Mouse (Mus musculus): Measurements from ENCODE around the gene Gm49320. TPM values are rescaled to one million over a fixed set of nuclear protein-coding genes. Genes with fewer than 3 reads are reported as not detected.

Gm49320 gene
- total RNA-seq (2014; rRNA removed) (not detected in 2 replicates), polyA plus RNA-seq (2015; fragmentation: Nextera tagmentation; extraction: Ambion mirVana) (0.25 and 0.74 TPM in 2 replicates)

GRCm38 (mm10) chr8:4238434-4239192, at the start of gene Gm49320, which contains the start of gene Map2k7:
Gm49320 (plus strand) TSS chr8:4238865.
Map2k7 (plus strand) TSS chr8:4238740.
- TF ChIP-seq CTCF (IDR thresholded peaks at IDR 0.05; ENCODE audit: low read depth): peak; percentile 63
- under 1% methylated on average over 69 of the region's 71 CpGs for WGBS
- Histone ChIP-seq H3K27me3 (ENCODE audit: insufficient read depth, low read length) (no peaks in the 10 kb centered on the region), H3K27ac (peak within 1 kb of the TSS; percentile 91), H3K9ac (replicated peaks; ENCODE audit: low read length) (peak within 1 kb of the TSS; percentile 64), H3K4me3 (ENCODE audit: low read length) (peak within 1 kb of the TSS; percentile 53), H3K36me3 (ENCODE audit: insufficient read depth, low read length) (peaks cover 20% of the 10 kb centered on the region), H3K4me2 (ENCODE audit: low read depth, low read length) (peak within 1 kb of the TSS; percentile 76), H3K9me3 (ENCODE audit: low read length) (no peaks in the 10 kb centered on the region), H3K4me1 (ENCODE audit: insufficient read depth, low read length) (peaks cover 17% of the 10 kb centered on the region)
- peak; percentile 100 for DNase-seq (ENCODE audit: low spot score)
- peak; percentile 96 for ATAC-seq

GRCm38 (mm10) chr8:4189031-4189722, 49.5 kb upstream of the Gm49320 start:
- no peaks in the 10 kb centered on the region; the same call in 1 of the 2 replicates for H3K4me1 ChIP-seq (ENCODE audit: insufficient read depth, low read length)
- DNase-seq (ENCODE audit: low spot score) (no peak), ATAC-seq (no peak)
- no peaks in the 10 kb centered on the region for H3K27me3 ChIP-seq (ENCODE audit: insufficient read depth, low read length)
- H3K9me3 ChIP-seq (ENCODE audit: low read length): no peaks in the 10 kb centered on the region
- no peak overlapping the region for H3K27ac ChIP-seq
- H3K9ac ChIP-seq (replicated peaks; ENCODE audit: low read length): no peak overlapping the region
- TF ChIP-seq CTCF (IDR thresholded peaks at IDR 0.05; ENCODE audit: low read depth): no peak
- 27% methylated on average over 3 of the region's 3 CpGs for WGBS
- no peak overlapping the region for H3K4me2 ChIP-seq (ENCODE audit: low read depth, low read length)
- H3K36me3 ChIP-seq (ENCODE audit: insufficient read depth, low read length): peaks cover 68% of the 10 kb centered on the region
- H3K4me3 ChIP-seq (ENCODE audit: low read length): no peak overlapping the region

DNA sequence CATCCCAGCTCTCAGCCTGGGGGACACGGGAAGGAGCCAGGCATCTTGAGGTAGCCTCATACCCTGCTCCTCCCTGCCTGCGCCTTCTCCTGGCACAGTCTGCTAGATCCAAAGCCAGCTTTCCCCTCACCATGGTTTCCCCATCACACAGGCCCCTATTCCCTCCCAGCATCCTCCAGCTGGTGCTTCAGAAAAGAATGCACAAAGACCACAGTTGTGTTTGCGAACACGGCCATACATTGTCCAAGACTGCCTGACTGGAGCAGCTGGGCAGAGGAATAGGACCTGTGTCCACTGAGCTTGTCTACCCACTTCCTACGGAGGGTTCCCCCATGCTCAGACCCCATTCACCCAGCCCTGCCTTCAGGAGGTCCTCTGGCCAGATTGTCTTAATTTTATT, 46.4 kb upstream of the Gm49320 start:
- Histone ChIP-seq H3K27ac (peak overlapping the region; percentile 85), H3K4me2 (ENCODE audit: low read depth, low read length) (no peak overlapping the region), H3K36me3 (ENCODE audit: insufficient read depth, low read length) (peaks cover 56% of the 10 kb centered on the region), H3K4me3 (ENCODE audit: low read length) (no peak overlapping the region), H3K27me3 (ENCODE audit: insufficient read depth, low read length) (no peaks in the 10 kb centered on the region), H3K9me3 (ENCODE audit: low read length) (no peaks in the 10 kb centered on the region), H3K9ac (replicated peaks; ENCODE audit: low read length) (no peak overlapping the region; the same call in 1 of the 2 replicates), H3K4me1 (ENCODE audit: insufficient read depth, low read length) (no peaks in the 10 kb centered on the region; the same call in 1 of the 2 replicates)
- TF ChIP-seq CTCF (IDR thresholded peaks at IDR 0.05; ENCODE audit: low read depth): no peak
- 33% methylated on average over 5 of the region's 5 CpGs for WGBS
- ATAC-seq (peak; percentile 74), DNase-seq (ENCODE audit: low spot score) (peak; percentile 66)

GRCm38 (mm10) chr8:4192807-4193587, 45.7 kb upstream of the Gm49320 start:
- ATAC-seq: peak; percentile 86
- H3K36me3 ChIP-seq (ENCODE audit: insufficient read depth, low read length): peaks cover 53% of the 10 kb centered on the region
- H3K4me1 ChIP-seq (ENCODE audit: insufficient read depth, low read length): no peaks in the 10 kb centered on the region; the same call in 1 of the 2 replicates
- 4% methylated on average over 18 of the region's 18 CpGs for WGBS
- no peaks in the 10 kb centered on the region for H3K9me3 ChIP-seq (ENCODE audit: low read length)
- H3K4me2 ChIP-seq (ENCODE audit: low read depth, low read length): no peak overlapping the region
- H3K27me3 ChIP-seq (ENCODE audit: insufficient read depth, low read length): no peaks in the 10 kb centered on the region
- H3K9ac ChIP-seq (replicated peaks; ENCODE audit: low read length): no peak overlapping the region
- H3K27ac ChIP-seq: peak overlapping the region; percentile 85
- no peak overlapping the region for H3K4me3 ChIP-seq (ENCODE audit: low read length)
- TF ChIP-seq CTCF (IDR thresholded peaks at IDR 0.05; ENCODE audit: low read depth): peak; percentile 93
- peak; percentile 89 for DNase-seq (ENCODE audit: low spot score)

DNA sequence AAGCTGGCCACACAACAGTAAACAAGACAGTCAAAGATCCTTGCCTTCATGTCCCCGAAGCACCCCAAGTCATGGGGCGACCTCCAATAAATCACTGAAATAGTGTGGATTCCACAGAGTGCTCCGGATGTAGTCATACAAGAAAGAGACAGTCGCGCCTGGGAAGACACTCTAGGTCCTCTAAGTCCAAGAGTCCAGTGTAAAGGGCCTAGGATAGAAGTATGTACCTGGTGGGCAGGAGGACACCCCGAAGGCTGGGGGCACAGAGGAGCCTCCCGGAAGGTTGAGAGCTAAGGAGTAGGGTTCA, 45.1 kb upstream of the Gm49320 start:
- no peak for TF ChIP-seq CTCF (IDR thresholded peaks at IDR 0.05; ENCODE audit: low read depth)
- Histone ChIP-seq H3K27me3 (ENCODE audit: insufficient read depth, low read length) (no peaks in the 10 kb centered on the region), H3K4me2 (ENCODE audit: low read depth, low read length) (no peak overlapping the region), H3K9me3 (ENCODE audit: low read length) (no peaks in the 10 kb centered on the region), H3K36me3 (ENCODE audit: insufficient read depth, low read length) (peaks cover 48% of the 10 kb centered on the region), H3K4me3 (ENCODE audit: low read length) (no peak overlapping the region), H3K4me1 (ENCODE audit: insufficient read depth, low read length) (no peaks in the 10 kb centered on the region; the same call in 1 of the 2 replicates), H3K9ac (replicated peaks; ENCODE audit: low read length) (no peak overlapping the region), H3K27ac (peak overlapping the region; percentile 85)
- 46% methylated on average over 7 of the region's 7 CpGs for WGBS
- ATAC-seq (no peak; the same call in 1 of the 2 replicates), DNase-seq (ENCODE audit: low spot score) (no peak)

DNA sequence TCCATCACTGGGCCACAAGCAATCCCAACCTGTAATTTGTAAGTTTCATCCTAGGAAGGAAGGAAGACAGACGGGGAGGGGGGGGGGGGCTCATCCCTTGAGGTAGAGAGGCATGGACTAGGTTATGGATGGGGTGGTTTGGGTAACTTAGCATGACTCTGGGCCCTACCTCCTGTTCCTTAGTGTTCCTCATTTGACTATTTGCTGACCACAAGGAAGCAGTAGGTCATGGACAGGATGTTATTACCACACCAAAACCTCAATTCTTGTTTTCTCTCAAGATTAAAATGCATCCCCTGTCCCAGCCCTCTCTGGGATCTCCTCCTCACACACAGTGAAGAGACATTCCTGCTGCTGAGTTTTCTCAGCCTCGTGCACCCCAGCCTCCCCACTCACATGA, 37.3 kb upstream of the Gm49320 start:
- H3K36me3 ChIP-seq (ENCODE audit: insufficient read depth, low read length): peaks cover 48% of the 10 kb centered on the region
- ATAC-seq (no peak), DNase-seq (ENCODE audit: low spot score) (no peak)
- no peaks in the 10 kb centered on the region for H3K27me3 ChIP-seq (ENCODE audit: insufficient read depth, low read length)
- no peak overlapping the region for H3K27ac ChIP-seq
- no peak overlapping the region for H3K9ac ChIP-seq (replicated peaks; ENCODE audit: low read length)
- WGBS: 59% methylated on average over 2 of the region's 2 CpGs
- TF ChIP-seq CTCF (IDR thresholded peaks at IDR 0.05; ENCODE audit: low read depth): no peak
- no peak overlapping the region for H3K4me2 ChIP-seq (ENCODE audit: low read depth, low read length)
- no peak overlapping the region for H3K4me3 ChIP-seq (ENCODE audit: low read length)
- no peaks in the 10 kb centered on the region for H3K4me1 ChIP-seq (ENCODE audit: insufficient read depth, low read length)
- H3K9me3 ChIP-seq (ENCODE audit: low read length): no peaks in the 10 kb centered on the region
